Mouse (Mus musculus): ENCODE data around the gene Fcgr4. TPM values are rescaled to one million over a fixed set of nuclear protein-coding genes. Genes with fewer than 3 reads are reported as not detected.

The Fcgr4 gene
- polyA plus RNA-seq, 1 experiment, result 7.6 TPM

DNA sequence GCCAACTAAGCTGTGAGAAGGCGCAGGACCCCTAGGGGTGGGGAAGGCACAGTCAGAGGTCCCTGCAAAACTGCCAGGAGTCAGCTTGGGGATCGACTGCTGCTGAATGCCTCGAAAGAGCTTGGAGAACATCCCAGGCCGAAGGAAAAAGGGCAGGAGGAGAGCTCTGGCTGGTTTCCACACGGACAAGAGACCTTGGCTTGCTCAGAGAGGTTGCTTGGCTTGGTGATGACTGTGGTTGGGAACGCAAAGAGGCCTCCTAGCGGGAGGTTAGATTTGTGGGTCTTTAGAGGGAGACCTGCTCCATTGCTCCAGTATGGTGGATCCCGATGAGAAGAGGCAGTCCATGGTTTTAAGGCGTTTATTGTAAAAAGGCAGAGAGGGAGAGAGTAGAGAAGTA, 29.1 kb upstream of the Fcgr4 start:
- Histone ChIP-seq H3K27ac (ENCODE audit: insufficient read depth, low read length) (no peak overlapping the region), H3K27me3 (ENCODE audit: control insufficient read depth, insufficient read depth, low read length) (no peaks in the 10 kb centered on the region), H3K4me1 (ENCODE audit: control insufficient read depth, insufficient read depth, insufficient read length) (peaks cover 9% of the 10 kb centered on the region), H3K36me3 (ENCODE audit: control insufficient read depth, insufficient read depth, low read length) (no peaks in the 10 kb centered on the region), H3K4me3 (ENCODE audit: extremely low read depth, insufficient read depth, insufficient read length) (no peak overlapping the region)
- no peak for DNase-seq (ENCODE audit: low read depth in 1 of 2, low spot score in 2 of 2)
- WGBS, result 85% methylated on average over 9 of the region's 9 CpGs
- no peak for TF ChIP-seq CTCF (IDR thresholded peaks at IDR 0.05; ENCODE audit: extremely low read depth, insufficient read depth, insufficient read length, insufficient replicate concordance)
- TF ChIP-seq POLR2A (IDR thresholded peaks at IDR 0.05; ENCODE audit: low read depth, low read length), result no peak

DNA sequence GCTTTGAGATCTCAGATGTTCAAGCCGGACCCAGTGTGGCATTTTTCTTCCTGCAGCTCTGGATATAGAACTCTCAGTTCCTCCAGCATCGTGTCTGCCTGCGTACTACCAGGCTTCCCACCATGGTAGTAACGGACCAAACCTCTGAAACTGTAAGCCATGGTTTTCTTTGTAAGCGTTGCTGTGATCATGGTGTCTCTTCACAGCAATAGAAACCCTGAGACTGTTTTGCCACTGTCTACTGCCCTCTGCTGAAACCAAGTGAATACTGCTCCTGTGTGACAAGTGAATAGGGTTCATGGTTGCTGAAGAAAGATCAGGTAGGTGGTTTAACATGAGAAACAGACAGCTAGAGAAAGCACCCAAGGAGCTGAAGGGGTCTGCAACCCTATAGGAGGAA, 26.2 kb upstream of the Fcgr4 start:
- H3K27ac ChIP-seq (ENCODE audit: insufficient read depth, low read length), result 0 out of 2 replicates have a peak overlapping the region, but pooled peaks have one; percentile 34
- no peaks in the 10 kb centered on the region for H3K36me3 ChIP-seq (ENCODE audit: control insufficient read depth, insufficient read depth, low read length)
- no peak overlapping the region for H3K4me3 ChIP-seq (ENCODE audit: extremely low read depth, insufficient read depth, insufficient read length)
- peaks cover 3% of the 10 kb centered on the region; the same call in 1 of the 2 replicates for H3K4me1 ChIP-seq (ENCODE audit: control insufficient read depth, insufficient read depth, insufficient read length)
- DNase-seq (ENCODE audit: low read depth in 1 of 2, low spot score in 2 of 2), result peak in 1 of 2 experiments; percentile 67
- peak; percentile 41; the same call in 1 of the 2 replicates for TF ChIP-seq CTCF (IDR thresholded peaks at IDR 0.05; ENCODE audit: extremely low read depth, insufficient read depth, insufficient read length, insufficient replicate concordance)
- TF ChIP-seq POLR2A (IDR thresholded peaks at IDR 0.05; ENCODE audit: low read depth, low read length), result no peak
- H3K27me3 ChIP-seq (ENCODE audit: control insufficient read depth, insufficient read depth, low read length), result no peaks in the 10 kb centered on the region
- 27% methylated on average over 5 of the region's 5 CpGs for WGBS

GRCm38 (mm10) chr1:170996034-170996433, 22.7 kb upstream of the Fcgr4 start:
- TF ChIP-seq CTCF (IDR thresholded peaks at IDR 0.05; ENCODE audit: extremely low read depth, insufficient read depth, insufficient read length, insufficient replicate concordance) (no peak), POLR2A (IDR thresholded peaks at IDR 0.05; ENCODE audit: low read depth, low read length) (no peak)
- 82% methylated on average over 3 of the region's 3 CpGs for WGBS
- no peak overlapping the region for H3K27ac ChIP-seq (ENCODE audit: insufficient read depth, low read length)

DNA sequence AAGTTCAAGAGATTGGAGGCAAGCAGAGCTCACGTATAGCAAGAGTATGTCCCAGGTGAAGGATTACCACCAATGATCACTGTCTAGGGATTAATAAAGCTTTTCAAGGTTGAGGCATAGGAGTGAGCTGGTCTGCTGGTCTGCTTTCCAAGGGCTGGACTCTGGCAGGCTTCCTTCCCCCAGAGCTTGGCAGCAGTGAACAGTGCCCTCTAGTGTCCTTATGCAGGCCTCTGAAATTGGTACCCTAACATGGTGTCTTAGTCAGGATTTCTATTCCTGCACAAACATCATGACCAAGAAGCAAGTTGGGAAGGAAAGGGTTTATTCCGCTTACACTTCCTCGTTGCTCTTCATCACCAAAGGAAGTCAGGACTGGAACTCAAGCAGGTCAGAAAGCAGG, 22.0 kb upstream of the Fcgr4 start:
- TF ChIP-seq CTCF (IDR thresholded peaks at IDR 0.05; ENCODE audit: extremely low read depth, insufficient read depth, insufficient read length, insufficient replicate concordance) (peak; percentile 82; the same call in 1 of the 2 replicates), POLR2A (IDR thresholded peaks at IDR 0.05; ENCODE audit: low read depth, low read length) (no peak)
- Histone ChIP-seq H3K4me1 (ENCODE audit: control insufficient read depth, insufficient read depth, insufficient read length) (peaks cover 3% of the 10 kb centered on the region; the same call in 1 of the 2 replicates), H3K27ac (ENCODE audit: insufficient read depth, low read length) (no peak overlapping the region), H3K27me3 (ENCODE audit: control insufficient read depth, insufficient read depth, low read length) (no peaks in the 10 kb centered on the region), H3K4me3 (ENCODE audit: extremely low read depth, insufficient read depth, insufficient read length) (no peak overlapping the region), H3K36me3 (ENCODE audit: control insufficient read depth, insufficient read depth, low read length) (no peaks in the 10 kb centered on the region)
- WGBS, result 41% methylated on average over 3 of the region's 3 CpGs
- peak in 1 of 2 experiments; percentile 73 for DNase-seq (ENCODE audit: low read depth in 1 of 2, low spot score in 2 of 2)

More at GRCm38 (mm10) chr1:170996034-170996433, 22.7 kb upstream of the Fcgr4 start:
- Histone ChIP-seq H3K4me1 (ENCODE audit: control insufficient read depth, insufficient read depth, insufficient read length) (peaks cover 3% of the 10 kb centered on the region; the same call in 1 of the 2 replicates), H3K4me3 (ENCODE audit: extremely low read depth, insufficient read depth, insufficient read length) (no peak overlapping the region), H3K36me3 (ENCODE audit: control insufficient read depth, insufficient read depth, low read length) (no peaks in the 10 kb centered on the region), H3K27me3 (ENCODE audit: control insufficient read depth, insufficient read depth, low read length) (no peaks in the 10 kb centered on the region)
- no peak for DNase-seq (ENCODE audit: low read depth in 1 of 2, low spot score in 2 of 2)

DNA sequence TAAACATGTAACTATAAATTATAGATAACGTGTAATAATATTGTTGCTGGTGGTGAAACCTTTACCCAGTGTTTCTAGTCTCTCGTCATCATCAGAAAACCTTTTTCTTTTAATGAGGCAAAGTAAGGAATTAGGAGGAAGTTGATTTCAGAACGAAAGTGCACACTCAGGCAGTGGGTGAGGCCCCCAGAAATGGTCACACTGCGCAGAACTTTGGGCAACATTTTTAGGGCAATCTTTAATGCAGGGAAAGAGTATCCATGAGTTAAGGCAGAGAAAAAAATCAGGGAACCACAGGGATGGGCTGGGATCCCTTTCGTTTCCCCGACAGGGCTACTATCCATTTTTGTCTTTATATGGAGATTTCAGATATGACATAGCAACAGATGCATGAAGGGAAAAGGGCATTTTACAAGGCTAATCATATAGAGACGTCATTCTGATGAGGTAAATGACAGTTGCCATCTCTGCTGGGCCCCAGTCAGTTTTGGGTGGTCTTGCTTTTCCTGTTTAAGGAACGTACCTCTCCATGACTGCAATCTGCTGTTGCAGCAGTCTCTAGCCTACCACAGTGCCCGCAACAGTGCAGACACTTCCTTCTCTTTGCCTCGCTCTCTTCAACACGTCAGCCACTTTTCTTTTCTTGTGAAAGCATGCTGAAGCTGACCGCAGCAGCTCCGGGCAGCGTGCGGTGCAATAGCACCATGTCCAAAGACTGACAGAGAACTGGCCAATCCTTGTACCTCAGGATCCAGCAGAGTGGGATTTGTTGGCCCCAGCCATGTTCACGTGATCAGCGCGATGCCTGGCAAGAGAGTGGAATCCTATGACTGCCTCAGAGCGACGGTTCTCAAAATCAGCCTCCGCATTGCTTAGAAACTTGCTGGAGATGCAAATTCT, 20.7 kb upstream of the Fcgr4 start:
- TF ChIP-seq POLR2A (IDR thresholded peaks at IDR 0.05; ENCODE audit: low read depth, low read length) (no peak), CTCF (IDR thresholded peaks at IDR 0.05; ENCODE audit: extremely low read depth, insufficient read depth, insufficient read length, insufficient replicate concordance) (no peak)
- DNase-seq (ENCODE audit: low read depth in 1 of 2, low spot score in 2 of 2), result no peak
- Histone ChIP-seq H3K27ac (ENCODE audit: insufficient read depth, low read length) (peak overlapping the region; percentile 55), H3K27me3 (ENCODE audit: control insufficient read depth, insufficient read depth, low read length) (no peaks in the 10 kb centered on the region), H3K4me3 (ENCODE audit: extremely low read depth, insufficient read depth, insufficient read length) (peak overlapping the region; percentile 62), H3K36me3 (ENCODE audit: control insufficient read depth, insufficient read depth, low read length) (no peaks in the 10 kb centered on the region), H3K4me1 (ENCODE audit: control insufficient read depth, insufficient read depth, insufficient read length) (peaks cover 3% of the 10 kb centered on the region; the same call in 1 of the 2 replicates)
- 10% methylated on average over 21 of the region's 21 CpGs for WGBS

DNA sequence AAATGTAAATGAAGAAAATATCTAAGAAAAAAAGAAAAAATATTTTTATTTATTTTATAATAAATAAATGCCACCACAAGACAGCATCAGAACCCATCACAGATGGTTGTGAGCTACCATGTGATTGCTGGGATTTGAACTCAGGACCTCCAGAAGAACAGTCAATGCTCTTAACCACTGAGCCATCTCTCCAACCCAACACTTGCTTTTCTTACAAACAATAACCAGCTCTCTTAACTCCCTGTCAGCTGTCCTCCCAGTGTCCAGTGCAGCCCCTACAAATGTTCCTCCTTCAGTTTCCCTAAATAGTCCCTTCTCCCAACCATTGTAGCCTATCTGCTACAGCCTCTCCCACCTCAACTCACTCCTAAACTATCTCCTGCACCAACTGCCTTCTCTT, 18.9 kb upstream of the Fcgr4 start:
- H3K27me3 ChIP-seq (ENCODE audit: control insufficient read depth, insufficient read depth, low read length), result no peaks in the 10 kb centered on the region
- H3K36me3 ChIP-seq (ENCODE audit: control insufficient read depth, insufficient read depth, low read length), result no peaks in the 10 kb centered on the region
- peaks cover 1% of the 10 kb centered on the region; the same call in 1 of the 2 replicates for H3K4me1 ChIP-seq (ENCODE audit: control insufficient read depth, insufficient read depth, insufficient read length)
- H3K27ac ChIP-seq (ENCODE audit: insufficient read depth, low read length), result no peak overlapping the region
- DNase-seq (ENCODE audit: low read depth in 1 of 2, low spot score in 2 of 2), result no peak
- no peak overlapping the region for H3K4me3 ChIP-seq (ENCODE audit: extremely low read depth, insufficient read depth, insufficient read length)
- no peak for TF ChIP-seq CTCF (IDR thresholded peaks at IDR 0.05; ENCODE audit: extremely low read depth, insufficient read depth, insufficient read length, insufficient replicate concordance)
- no peak for TF ChIP-seq POLR2A (IDR thresholded peaks at IDR 0.05; ENCODE audit: low read depth, low read length)

DNA sequence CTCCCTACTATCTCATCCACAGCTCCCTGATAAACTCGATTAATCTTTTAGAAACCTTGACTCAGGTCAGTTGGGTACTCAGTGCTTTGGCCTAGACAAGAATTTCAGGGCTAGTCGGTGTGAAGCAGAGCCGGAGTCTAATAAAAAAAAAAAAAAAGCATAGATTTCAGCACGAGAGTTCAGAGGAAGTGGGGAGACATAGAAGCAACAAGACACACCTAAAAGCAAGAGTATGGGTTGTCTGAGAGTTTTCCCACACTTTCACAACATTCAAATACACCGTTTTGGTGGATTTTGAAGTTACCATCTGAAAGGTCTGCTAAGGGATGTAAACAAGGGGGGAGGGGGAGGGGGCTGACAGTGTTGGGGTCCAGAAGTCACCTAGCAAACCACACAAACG, 13.6 kb upstream of the Fcgr4 start:
- no peaks in the 10 kb centered on the region for H3K27me3 ChIP-seq (ENCODE audit: control insufficient read depth, insufficient read depth, low read length)
- peaks cover 7% of the 10 kb centered on the region; the same call in 1 of the 2 replicates for H3K4me1 ChIP-seq (ENCODE audit: control insufficient read depth, insufficient read depth, insufficient read length)
- no peak for DNase-seq (ENCODE audit: low read depth in 1 of 2, low spot score in 2 of 2)
- no peak overlapping the region for H3K4me3 ChIP-seq (ENCODE audit: extremely low read depth, insufficient read depth, insufficient read length)
- H3K36me3 ChIP-seq (ENCODE audit: control insufficient read depth, insufficient read depth, low read length), result no peaks in the 10 kb centered on the region
- WGBS, result 74% methylated on average over 6 of the region's 6 CpGs
- H3K27ac ChIP-seq (ENCODE audit: insufficient read depth, low read length), result no peak overlapping the region
- no peak for TF ChIP-seq CTCF (IDR thresholded peaks at IDR 0.05; ENCODE audit: extremely low read depth, insufficient read depth, insufficient read length, insufficient replicate concordance)
- TF ChIP-seq POLR2A (IDR thresholded peaks at IDR 0.05; ENCODE audit: low read depth, low read length), result no peak

Measured in spleen, adult 2 months (tissue).